Mouse (Mus musculus) midbrain, embryonic 14.5 days (tissue): ENCODE results near the gene Tollip. TPM values are rescaled to one million over a fixed set of nuclear protein-coding genes. Genes with fewer than 3 reads are reported as not detected.

Experiments
- ATAC-seq: fragments of 200-750 bp; cut with Nextera tagmentation; 2 replicates; pipeline ENCODE4 v1.8.0; 2017; ENCODE audit warnings: moderate number of reproducible peaks, moderate library complexity; ENCODE audit not compliant: low FRiP score, low TSS enrichment
- DNase-seq: peaks from one replicate; pipeline ENCODE4 v3.0.0-alpha.2; 2015
- H3K27ac ChIP-seq: fragments of 300-500 bp; sonication (generic); replicated peaks from 2 replicates; pipeline ENCODE4 v1.5.1; 2014; ENCODE audit warnings: mild to moderate bottlenecking, low read depth, low read length, moderate library complexity
- H3K27me3 ChIP-seq: fragments of 300-500 bp; sonication (generic); 2 replicates; pipeline ENCODE4 v1.6.1; 2014; ENCODE audit warnings: low read length, control low read depth, mixed read lengths; ENCODE audit not compliant: control insufficient read depth, insufficient read depth
- H3K36me3 ChIP-seq: fragments of 300-500 bp; sonication (generic); 2 replicates; pipeline ENCODE4 v1.6.1; 2014; ENCODE audit warnings: low read length, control low read depth; ENCODE audit not compliant: control insufficient read depth, insufficient read depth
- H3K4me1 ChIP-seq: fragments of 300-500 bp; sonication (generic); 2 replicates; pipeline ENCODE4 v1.6.1; 2014; ENCODE audit warnings: mild to moderate bottlenecking, antibody characterized with exemption, low read length, control low read depth; ENCODE audit not compliant: control insufficient read depth, insufficient read depth
- H3K4me2 ChIP-seq: fragments of 300-500 bp; sonication (generic); 2 replicates; pipeline ENCODE4 v1.6.1; 2014; ENCODE audit warnings: mild to moderate bottlenecking, low read length, moderate library complexity
- H3K4me3 ChIP-seq: fragments of 300-500 bp; sonication (generic); replicated peaks from 2 replicates; pipeline ENCODE4 v1.5.1; 2014; ENCODE audit warnings: low read depth, low read length
- H3K9ac ChIP-seq: fragments of 300-500 bp; sonication (generic); replicated peaks from 2 replicates; pipeline ENCODE4 v1.6.1; 2014; ENCODE audit warnings: mild to moderate bottlenecking, low read length, moderate library complexity
- H3K9me3 ChIP-seq: fragments of 300-500 bp; sonication (generic); 2 replicates; pipeline ENCODE4 v1.6.1; 2016; ENCODE audit warnings: low read length, control low read depth, mixed read lengths; ENCODE audit not compliant: control insufficient read depth
- whole genome bisulfite sequencing: fragments of 180-500 bp; shearing (Covaris S2); extraction: QIAGEN DNeasy Blood & Tissue Kit; methylation state at CpG from one replicate; pipeline ENCODE4 v1.1.7; 2014; 5-methylcytosine and 5-hydroxymethylcytosine counted together
- polyA plus RNA-seq: library from polyadenylated mRNA; unstranded; fragments of >200 nt; fragmentation: Nextera tagmentation; extraction: Ambion mirVana; gene quantifications from 2 replicates; pipeline ENCODE4 v1.2.1, GENCODE M21; 2014

Gene Tollip
- 61.9 and 79.7 TPM in 2 replicates for polyA plus RNA-seq

- no peak within 1 kb of the TSS for H3K27ac ChIP-seq
- ATAC-seq (no peak), DNase-seq (no peak)
- H3K36me3 ChIP-seq, result no peaks in the 10 kb centered on the region
- H3K27me3 ChIP-seq, result no peaks in the 10 kb centered on the region
- H3K9me3 ChIP-seq, result no peaks in the 10 kb centered on the region
- no peak within 1 kb of the TSS for H3K9ac ChIP-seq
- WGBS, result 91% methylated on average over 2 of the region's 2 CpGs
- no peak within 1 kb of the TSS for H3K4me3 ChIP-seq
- H3K4me2 ChIP-seq, result no peak within 1 kb of the TSS
- H3K4me1 ChIP-seq, result no peaks in the 10 kb centered on the region
Measured at GRCm38 (mm10) chr7:141918407-141918806, at the start of gene Tollip. Gene Tollip, minus strand, starts transcription at chr7:141918507.

GRCm38 (mm10) chr7:141966281-141966680 is 48.0 kb upstream of the Tollip start:
- no peak overlapping the region for H3K4me2 ChIP-seq
- WGBS, result 93% methylated on average over 2 of the region's 2 CpGs
- ATAC-seq (no peak), DNase-seq (no peak)
- H3K9ac ChIP-seq, result no peak overlapping the region
- no peaks in the 10 kb centered on the region for H3K27me3 ChIP-seq
- no peaks in the 10 kb centered on the region for H3K36me3 ChIP-seq
- no peak overlapping the region for H3K27ac ChIP-seq
- H3K4me3 ChIP-seq, result no peak overlapping the region
- no peaks in the 10 kb centered on the region for H3K9me3 ChIP-seq
- peaks cover 61% of the 10 kb centered on the region for H3K4me1 ChIP-seq

GRCm38 (mm10) chr7:141962521-141962920 is 44.2 kb upstream of the Tollip start:
- WGBS, result 96% methylated on average over 3 of the region's 3 CpGs

DNA sequence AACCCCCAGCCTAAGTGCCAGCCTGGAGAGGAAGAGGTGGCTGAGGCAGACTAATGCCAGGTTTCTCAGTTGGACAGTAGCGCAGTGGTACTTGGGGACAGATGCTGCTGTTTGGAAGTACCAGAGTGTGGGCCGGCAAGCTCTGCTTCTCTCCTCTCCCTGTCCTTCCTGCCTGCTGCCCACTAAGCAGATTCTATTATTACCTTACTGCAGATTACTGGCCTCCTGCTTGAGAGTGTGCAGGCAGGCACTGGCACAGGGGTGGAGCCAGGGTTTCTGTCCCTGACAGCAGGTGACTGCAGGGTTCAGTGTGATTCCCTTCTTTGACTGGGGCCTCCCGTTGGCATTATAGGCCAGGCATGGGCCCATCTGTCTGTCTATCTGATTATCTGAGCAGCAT is 43.2 kb upstream of the Tollip start:
- ATAC-seq (no peak), DNase-seq (no peak)
- Histone ChIP-seq H3K9me3 (no peaks in the 10 kb centered on the region), H3K36me3 (no peaks in the 10 kb centered on the region), H3K9ac (no peak overlapping the region; the same call in 1 of the 2 replicates), H3K27me3 (no peaks in the 10 kb centered on the region), H3K4me2 (0 out of 2 replicates have a peak overlapping the region, but pooled peaks have one; percentile 4), H3K4me1 (peaks cover 75% of the 10 kb centered on the region), H3K27ac (0 out of 2 replicates have a peak overlapping the region, but pooled peaks have one; percentile 26), H3K4me3 (no peak overlapping the region)
- 65% methylated on average over 3 of the region's 3 CpGs for WGBS

More at GRCm38 (mm10) chr7:141962521-141962920, 44.2 kb upstream of the Tollip start:
- no peak for ATAC-seq
- Histone ChIP-seq H3K36me3 (no peaks in the 10 kb centered on the region), H3K4me3 (no peak overlapping the region), H3K9ac (no peak overlapping the region), H3K4me2 (no peak overlapping the region), H3K4me1 (peaks cover 72% of the 10 kb centered on the region), H3K27ac (0 out of 2 replicates have a peak overlapping the region, but pooled peaks have one; percentile 20), H3K27me3 (no peaks in the 10 kb centered on the region), H3K9me3 (no peaks in the 10 kb centered on the region)
- peak; percentile 29 for DNase-seq

- 0 out of 2 replicates have a peak overlapping the region, but pooled peaks have one; percentile 26 for H3K27ac ChIP-seq
- peaks cover 80% of the 10 kb centered on the region for H3K4me1 ChIP-seq
- ATAC-seq (no peak), DNase-seq (no peak)
- 81% methylated on average over 2 of the region's 2 CpGs for WGBS
- H3K27me3 ChIP-seq, result no peaks in the 10 kb centered on the region
- no peaks in the 10 kb centered on the region for H3K36me3 ChIP-seq
- H3K9me3 ChIP-seq, result no peaks in the 10 kb centered on the region
- no peak overlapping the region for H3K4me3 ChIP-seq
- H3K9ac ChIP-seq, result no peak overlapping the region; the same call in 1 of the 2 replicates
- H3K4me2 ChIP-seq, result no peak overlapping the region
Measured at GRCm38 (mm10) chr7:141960926-141961325, 42.6 kb upstream of the Tollip start.

DNA sequence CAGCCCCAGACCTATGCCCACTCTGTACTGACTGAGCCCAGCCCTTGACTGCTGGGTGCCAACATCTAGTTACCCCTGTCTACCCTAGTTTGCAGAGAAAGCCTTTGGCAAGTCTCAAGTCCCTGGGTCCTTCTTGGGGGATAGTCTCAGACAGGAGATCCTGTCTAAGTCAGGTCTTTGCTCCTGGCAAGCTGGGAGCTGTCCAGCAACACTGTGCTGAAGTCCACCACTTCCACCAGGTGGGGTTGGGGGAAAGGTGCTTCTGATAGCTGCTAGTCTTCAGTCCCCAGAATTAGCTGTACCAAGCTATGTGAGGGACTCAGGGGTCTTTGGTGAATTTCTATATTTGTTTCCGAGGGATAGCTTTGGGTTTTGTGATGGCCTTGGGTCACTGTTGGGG is 40.8 kb upstream of the Tollip start:
- WGBS, result 85% methylated on average over 1 of the region's 1 CpGs
- H3K27ac ChIP-seq, result no peak overlapping the region
- H3K9me3 ChIP-seq, result no peaks in the 10 kb centered on the region
- H3K9ac ChIP-seq, result no peak overlapping the region
- H3K36me3 ChIP-seq, result no peaks in the 10 kb centered on the region
- peaks cover 91% of the 10 kb centered on the region for H3K4me1 ChIP-seq
- no peak for DNase-seq
- no peak overlapping the region for H3K4me3 ChIP-seq
- H3K27me3 ChIP-seq, result no peaks in the 10 kb centered on the region
- H3K4me2 ChIP-seq, result no peak overlapping the region
- no peak for ATAC-seq

DNA sequence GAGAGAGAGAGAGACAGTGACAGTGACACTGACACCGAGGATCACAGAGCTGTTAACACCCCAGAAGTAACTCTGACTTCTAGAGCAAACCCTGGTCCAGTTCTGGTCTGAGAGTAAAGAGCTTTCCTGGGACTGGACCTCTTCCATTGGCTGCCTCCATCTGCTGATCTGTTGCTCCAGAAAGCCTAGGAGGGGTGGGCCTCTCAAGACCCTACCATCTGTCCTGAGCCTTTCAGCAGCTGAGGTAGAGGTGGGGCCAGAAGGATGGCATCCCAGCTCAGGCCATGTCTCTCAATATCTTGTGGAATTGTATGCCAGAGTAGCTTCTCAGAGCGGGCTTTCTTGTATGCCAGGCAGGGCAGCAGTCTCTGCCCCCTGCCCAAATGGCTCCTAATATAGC is 39.9 kb upstream of the Tollip start:
- 98% methylated on average over 2 of the region's 2 CpGs for WGBS
- DNase-seq (no peak), ATAC-seq (no peak)
- Histone ChIP-seq H3K36me3 (no peaks in the 10 kb centered on the region), H3K4me3 (no peak overlapping the region), H3K4me2 (no peak overlapping the region), H3K9me3 (no peaks in the 10 kb centered on the region), H3K4me1 (peaks cover 97% of the 10 kb centered on the region), H3K27ac (no peak overlapping the region), H3K27me3 (no peaks in the 10 kb centered on the region), H3K9ac (no peak overlapping the region)

- ATAC-seq (no peak), DNase-seq (peak; percentile 66)
- no peak overlapping the region; the same call in 1 of the 2 replicates for H3K9ac ChIP-seq
- no peak overlapping the region for H3K4me3 ChIP-seq
- 76% methylated on average over 4 of the region's 4 CpGs for WGBS
- H3K27ac ChIP-seq, result no peak overlapping the region
- peaks cover 94% of the 10 kb centered on the region for H3K4me1 ChIP-seq
- no peaks in the 10 kb centered on the region for H3K27me3 ChIP-seq
- no peaks in the 10 kb centered on the region for H3K9me3 ChIP-seq
- H3K36me3 ChIP-seq, result no peaks in the 10 kb centered on the region
- no peak overlapping the region for H3K4me2 ChIP-seq
Measured at GRCm38 (mm10) chr7:141957524-141958051, 39.3 kb upstream of the Tollip start.

DNA sequence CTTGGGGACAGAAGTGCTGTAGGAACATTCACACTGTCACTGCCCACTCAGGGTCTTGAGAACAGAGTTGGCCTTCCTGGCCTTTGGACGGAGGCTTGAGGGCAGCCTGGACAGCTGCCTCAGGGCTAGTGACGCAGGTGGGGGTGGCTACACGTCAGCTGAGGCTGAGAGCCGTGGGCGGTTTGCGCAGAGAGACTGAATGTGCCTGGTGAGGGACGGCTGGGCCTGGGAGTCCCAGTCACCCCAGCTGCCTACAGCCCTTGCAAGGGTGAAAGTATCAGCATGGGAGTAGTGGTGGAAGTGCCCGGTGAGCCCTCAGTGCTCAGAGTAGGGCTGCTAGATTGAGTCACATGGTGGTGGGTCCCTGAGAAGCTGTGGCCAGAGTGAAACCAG is 37.9 kb upstream of the Tollip start:
- Histone ChIP-seq H3K4me1 (peaks cover 92% of the 10 kb centered on the region), H3K4me3 (no peak overlapping the region), H3K27me3 (no peaks in the 10 kb centered on the region), H3K27ac (no peak overlapping the region), H3K9ac (no peak overlapping the region), H3K36me3 (peaks cover 9% of the 10 kb centered on the region), H3K9me3 (no peaks in the 10 kb centered on the region), H3K4me2 (no peak overlapping the region)
- DNase-seq (no peak), ATAC-seq (no peak)
- WGBS, result 77% methylated on average over 8 of the region's 8 CpGs
